Mouse (Mus musculus) stomach, postnatal 0 days (tissue): ENCODE measurements around the gene Ank2. TPM values are rescaled to one million over a fixed set of nuclear protein-coding genes. Genes with fewer than 3 reads are reported as not detected.

Experiments
- ATAC-seq: fragments of 200-750 bp; cut with Nextera tagmentation; 2 replicates; pipeline ENCODE4 v1.8.0; 2017; ENCODE audit not compliant: low FRiP score, low TSS enrichment
- DNase-seq: peaks from one replicate; pipeline ENCODE4 v3.0.0-alpha.2; 2016; ENCODE audit warnings: low spot score
- H3K27ac ChIP-seq: fragments of 300-500 bp; sonication (generic); replicated peaks from 2 replicates; pipeline ENCODE4 v1.5.1; 2014; ENCODE audit warnings: mild to moderate bottlenecking, control low read depth
- H3K27me3 ChIP-seq: fragments of 300-500 bp; sonication (generic); 2 replicates; pipeline ENCODE4 v1.6.1; 2014; ENCODE audit warnings: low read length; ENCODE audit not compliant: control insufficient read depth, insufficient read depth
- H3K36me3 ChIP-seq: fragments of 300-500 bp; sonication (generic); 2 replicates; pipeline ENCODE4 v1.6.1; 2014; ENCODE audit warnings: low read length, mixed read lengths; ENCODE audit not compliant: control insufficient read depth, insufficient read depth
- H3K4me1 ChIP-seq: fragments of 300-500 bp; sonication (generic); replicated peaks from 2 replicates; pipeline ENCODE4 v1.6.1; 2014; ENCODE audit warnings: antibody characterized with exemption; ENCODE audit not compliant: control insufficient read depth, insufficient read depth
- H3K4me2 ChIP-seq: fragments of 300-500 bp; sonication (generic); replicated peaks from 2 replicates; pipeline ENCODE4 v1.6.1; 2014; ENCODE audit warnings: low read depth, mild to moderate bottlenecking, control low read depth, moderate library complexity
- H3K4me3 ChIP-seq: fragments of 300-500 bp; sonication (generic); 2 replicates; pipeline ENCODE4 v1.5.1; 2014; ENCODE audit warnings: low read depth, low read length, control low read depth
- H3K9ac ChIP-seq: fragments of 300-500 bp; sonication (generic); 2 replicates; pipeline ENCODE4 v1.6.1; 2014; ENCODE audit warnings: mild to moderate bottlenecking, low read length, control low read depth, mixed read lengths
- H3K9me3 ChIP-seq: fragments of 300-500 bp; sonication (generic); 2 replicates; pipeline ENCODE4 v1.6.1; 2016; ENCODE audit warnings: low read length; ENCODE audit not compliant: control insufficient read depth
- CTCF ChIP-seq: IDR thresholded peaks from 2 replicates; pipeline ENCODE4 v1.5.1; 2016; ENCODE audit warnings: antibody characterized with exemption, low read depth, mild to moderate bottlenecking, moderate library complexity
- EP300 ChIP-seq: optimal IDR thresholded peaks from 2 replicates; pipeline ENCODE3; 2016; ENCODE audit warnings: antibody characterized with exemption
- WGBS: fragments of 180-500 bp; shearing (Covaris S2); extraction: QIAGEN DNeasy Blood & Tissue Kit; methylation state at CpG from one replicate; pipeline ENCODE4 v1.1.7; 2014; 5-methylcytosine and 5-hydroxymethylcytosine counted together
- polyA plus RNA-seq: library from polyadenylated mRNA; unstranded; fragments of >200 nt; fragmentation: Nextera tagmentation; extraction: Ambion mirVana; gene quantifications from 2 replicates; pipeline ENCODE4 v1.2.1, GENCODE M21; 2015

Gene Ank2
- polyA plus RNA-seq, 1 experiment from 2014 or later = 12.3 TPM

GRCm38 (mm10) chr3:127257279-127257925, 241.7 kb downstream of the Ank2 start:
- Histone ChIP-seq H3K36me3 (no peaks in the 10 kb centered on the region), H3K4me3 (peak overlapping the region; percentile 43), H3K27ac (peak overlapping the region; percentile 61), H3K4me1 (no peaks in the 10 kb centered on the region), H3K4me2 (peak overlapping the region; percentile 67), H3K9me3 (no peaks in the 10 kb centered on the region), H3K9ac (peak overlapping the region; percentile 52), H3K27me3 (no peaks in the 10 kb centered on the region)
- ATAC-seq (peak; percentile 92), DNase-seq (peak; percentile 66)
- TF ChIP-seq EP300 = peak; percentile 25
- TF ChIP-seq CTCF = no peak
- 0% methylated on average over 13 of the region's 13 CpGs for WGBS

- 85% methylated on average over 2 of the region's 2 CpGs for WGBS
- Histone ChIP-seq H3K9ac (no peak overlapping the region), H3K4me3 (no peak overlapping the region), H3K27ac (no peak overlapping the region), H3K4me1 (no peaks in the 10 kb centered on the region), H3K36me3 (no peaks in the 10 kb centered on the region), H3K27me3 (no peaks in the 10 kb centered on the region), H3K9me3 (no peaks in the 10 kb centered on the region), H3K4me2 (no peak overlapping the region)
- no peak for TF ChIP-seq CTCF
- TF ChIP-seq EP300 = no peak
- ATAC-seq = no peak
- DNase-seq = no peak
Measured at GRCm38 (mm10) chr3:127256681-127257080, 242.5 kb downstream of the Ank2 start.

- Histone ChIP-seq H3K4me1 (no peaks in the 10 kb centered on the region), H3K27ac (no peak overlapping the region), H3K36me3 (no peaks in the 10 kb centered on the region), H3K4me3 (no peak overlapping the region), H3K27me3 (no peaks in the 10 kb centered on the region), H3K9me3 (no peaks in the 10 kb centered on the region), H3K9ac (no peak overlapping the region), H3K4me2 (no peak overlapping the region)
- 71% methylated on average over 5 of the region's 5 CpGs for WGBS
- no peak for DNase-seq
- TF ChIP-seq EP300 = no peak
- no peak for ATAC-seq
Measured at GRCm38 (mm10) chr3:127250930-127251329, 248.2 kb downstream of the Ank2 start.

- TF ChIP-seq EP300 (no peak), CTCF (no peak)
- H3K9me3 ChIP-seq = no peaks in the 10 kb centered on the region
Measured at GRCm38 (mm10) chr3:127248611-127249010, 250.5 kb downstream of the Ank2 start.

GRCm38 (mm10) chr3:127246989-127247708, 252.0 kb downstream of the Ank2 start:
- 70% methylated on average over 11 of the region's 11 CpGs for WGBS
- Histone ChIP-seq H3K9me3 (no peaks in the 10 kb centered on the region), H3K4me1 (no peaks in the 10 kb centered on the region), H3K9ac (no peak overlapping the region), H3K27me3 (no peaks in the 10 kb centered on the region), H3K4me2 (no peak overlapping the region), H3K4me3 (no peak overlapping the region), H3K27ac (no peak overlapping the region), H3K36me3 (no peaks in the 10 kb centered on the region)
- no peak for DNase-seq
- no peak for TF ChIP-seq EP300
- TF ChIP-seq CTCF = no peak
- ATAC-seq = no peak

More at GRCm38 (mm10) chr3:127248611-127249010, 250.5 kb downstream of the Ank2 start:
- Histone ChIP-seq H3K4me2 (no peak overlapping the region), H3K4me1 (no peaks in the 10 kb centered on the region), H3K27me3 (no peaks in the 10 kb centered on the region), H3K36me3 (no peaks in the 10 kb centered on the region), H3K4me3 (no peak overlapping the region), H3K9ac (no peak overlapping the region), H3K27ac (no peak overlapping the region)
- no peak for ATAC-seq
- DNase-seq = no peak

GRCm38 (mm10) chr3:127243928-127244642, 255.1 kb downstream of the Ank2 start:
- no peak for TF ChIP-seq CTCF
- TF ChIP-seq EP300 = no peak
- ATAC-seq (no peak), DNase-seq (no peak)

More at GRCm38 (mm10) chr3:127243928-127244642, 255.1 kb downstream of the Ank2 start:
- H3K27me3 ChIP-seq = no peaks in the 10 kb centered on the region
- H3K4me1 ChIP-seq = no peaks in the 10 kb centered on the region
- no peak overlapping the region for H3K9ac ChIP-seq
- H3K36me3 ChIP-seq = no peaks in the 10 kb centered on the region
- no peak overlapping the region for H3K4me2 ChIP-seq
- H3K9me3 ChIP-seq = no peaks in the 10 kb centered on the region
- WGBS = 65% methylated on average over 10 of the region's 10 CpGs
- no peak overlapping the region for H3K4me3 ChIP-seq
- H3K27ac ChIP-seq = no peak overlapping the region
